Mouse (Mus musculus) kidney, postnatal 0 days (tissue): ENCODE data around the gene Scn8a. TPM values are rescaled to one million over a fixed set of nuclear protein-coding genes. Genes with fewer than 3 reads are reported as not detected.

Experiments used
- ATAC-seq: fragments of 200-750 bp; cut with Nextera tagmentation; replicated peaks from 2 replicates; pipeline ENCODE4 v1.8.0; 2017; ENCODE audit warnings: low read depth, moderate number of reproducible peaks, moderate TSS enrichment, moderate library complexity; ENCODE audit not compliant: low FRiP score
- DNase-seq: peaks from one replicate; pipeline ENCODE4 v3.0.0-alpha.2; 2016; ENCODE audit warnings: low spot score
- H3K27ac ChIP-seq: fragments of 300-500 bp; sonication (generic); 2 replicates; pipeline ENCODE4 v1.5.1; 2014; ENCODE audit warnings: mild to moderate bottlenecking
- H3K27me3 ChIP-seq: fragments of 300-500 bp; sonication (generic); 2 replicates; pipeline ENCODE4 v1.6.1; 2014; ENCODE audit warnings: low read length, mixed read lengths; ENCODE audit not compliant: insufficient read depth
- H3K36me3 ChIP-seq: fragments of 300-500 bp; sonication (generic); 2 replicates; pipeline ENCODE4 v1.6.1; 2014; ENCODE audit warnings: low read length, mixed read lengths; ENCODE audit not compliant: insufficient read depth
- H3K4me1 ChIP-seq: fragments of 300-500 bp; sonication (generic); replicated peaks from 2 replicates; pipeline ENCODE4 v1.6.1; 2014; ENCODE audit warnings: antibody characterized with exemption, low read length, mixed read lengths; ENCODE audit not compliant: insufficient read depth
- H3K4me2 ChIP-seq: fragments of 300-500 bp; sonication (generic); 2 replicates; pipeline ENCODE4 v1.6.1; 2014; ENCODE audit warnings: mild to moderate bottlenecking, low read length, moderate library complexity, mixed read lengths
- H3K4me3 ChIP-seq: fragments of 300-500 bp; sonication (generic); replicated peaks from 2 replicates; pipeline ENCODE4 v1.5.1; 2014; ENCODE audit warnings: low read depth, low read length
- H3K9ac ChIP-seq: fragments of 300-500 bp; sonication (generic); 2 replicates; pipeline ENCODE4 v1.6.1; 2014; ENCODE audit warnings: low read depth, low read length
- H3K9me3 ChIP-seq: fragments of 300-500 bp; sonication (generic); replicated peaks from 2 replicates; pipeline ENCODE4 v1.6.1; 2016; ENCODE audit warnings: low read length, inconsistent platforms, mixed read lengths
- CTCF ChIP-seq: IDR thresholded peaks from 2 replicates; pipeline ENCODE4 v1.5.1; 2016; ENCODE audit warnings: antibody characterized with exemption, low read depth, mild to moderate bottlenecking, moderate library complexity
- WGBS: fragments of 180-500 bp; shearing (Covaris S2); extraction: QIAGEN DNeasy Blood & Tissue Kit; methylation state at CpG from one replicate; pipeline ENCODE4 v1.1.7; 2014; 5-methylcytosine and 5-hydroxymethylcytosine counted together
- polyA plus RNA-seq: library from polyadenylated mRNA; unstranded; fragments of >200 nt; fragmentation: Nextera tagmentation; extraction: Ambion mirVana; gene quantifications from 2 replicates; pipeline ENCODE4 v1.2.1, GENCODE M21; 2015

The Scn8a gene
- polyA plus RNA-seq, 1 experiment from 2014 or later, result 5.9 TPM

DNA sequence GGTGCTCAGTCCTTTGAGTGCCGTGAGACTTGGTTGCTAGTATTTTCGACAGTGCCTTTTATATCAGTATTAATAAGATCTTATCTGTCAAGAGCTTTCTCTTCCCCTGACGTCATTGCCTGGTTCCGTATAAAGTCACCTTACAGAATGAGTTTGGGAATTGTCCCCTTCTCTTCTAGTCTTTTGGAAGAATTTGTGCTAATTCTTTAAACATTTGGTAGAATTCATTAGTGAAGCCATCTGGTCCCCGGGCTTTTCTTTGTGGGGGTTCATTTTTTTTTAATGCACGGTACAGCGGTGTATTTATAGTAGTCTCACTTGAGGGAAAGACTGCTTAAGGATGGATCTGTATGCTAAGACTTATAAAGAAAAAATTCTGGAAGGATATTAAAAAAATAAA lies 84.3 kb downstream of the Scn8a start:
- no peaks in the 10 kb centered on the region for H3K27me3 ChIP-seq
- DNase-seq (no peak), ATAC-seq (no peak)
- no peak overlapping the region for H3K4me3 ChIP-seq
- no peaks in the 10 kb centered on the region for H3K4me1 ChIP-seq
- no peaks in the 10 kb centered on the region for H3K9me3 ChIP-seq
- 78% methylated on average over 7 of the region's 7 CpGs for WGBS
- no peak for TF ChIP-seq CTCF
- H3K4me2 ChIP-seq, result no peak overlapping the region
- H3K9ac ChIP-seq, result no peak overlapping the region
- no peak overlapping the region for H3K27ac ChIP-seq
- no peaks in the 10 kb centered on the region for H3K36me3 ChIP-seq

DNA sequence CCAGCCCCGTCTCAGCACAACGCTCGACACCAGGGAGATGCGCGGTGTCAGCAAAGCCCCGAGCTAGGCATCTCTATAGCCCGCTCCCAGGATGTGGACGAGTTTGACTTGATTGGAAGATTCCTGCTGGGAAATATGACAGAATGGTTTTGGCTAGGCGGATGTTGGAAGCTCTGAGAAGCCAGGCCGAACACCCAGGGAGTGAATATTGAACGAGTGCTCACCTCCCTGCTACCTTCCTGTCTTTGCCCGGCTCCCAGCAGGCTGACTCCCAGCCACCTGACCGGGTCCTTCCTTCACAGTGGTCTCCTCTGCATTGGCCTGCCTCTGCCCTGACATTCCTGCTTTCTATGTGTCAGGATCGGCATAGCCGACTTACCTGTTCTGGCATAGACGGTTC lies 85.1 kb downstream of the Scn8a start:
- no peaks in the 10 kb centered on the region for H3K27me3 ChIP-seq
- ATAC-seq, result no peak
- H3K4me2 ChIP-seq, result no peak overlapping the region
- no peak overlapping the region for H3K4me3 ChIP-seq
- WGBS, result 79% methylated on average over 16 of the region's 16 CpGs
- H3K9me3 ChIP-seq, result no peaks in the 10 kb centered on the region
- H3K36me3 ChIP-seq, result no peaks in the 10 kb centered on the region
- no peak overlapping the region for H3K9ac ChIP-seq
- no peaks in the 10 kb centered on the region for H3K4me1 ChIP-seq
- H3K27ac ChIP-seq, result no peak overlapping the region
- DNase-seq, result no peak
- no peak for TF ChIP-seq CTCF

DNA sequence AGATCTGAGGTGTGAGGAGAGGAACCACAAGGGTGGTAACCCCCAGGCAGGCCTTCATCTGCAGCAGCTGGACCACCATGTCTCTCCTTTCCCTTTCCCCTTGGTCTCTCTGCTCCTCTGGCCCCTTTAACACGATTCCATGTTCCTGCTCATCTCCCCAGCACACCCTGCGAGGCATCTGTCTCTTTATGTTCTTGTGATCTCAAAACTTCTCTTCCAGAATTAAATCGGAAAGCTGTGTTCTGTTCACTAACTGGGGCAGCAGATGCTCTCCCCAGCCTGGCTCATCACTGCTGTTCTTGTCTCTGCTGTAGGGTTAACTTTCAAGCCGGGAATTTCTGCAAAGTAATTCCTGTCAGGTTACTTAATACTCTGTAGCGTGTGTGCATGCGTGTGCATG lies 91.3 kb downstream of the Scn8a start:
- no peak for DNase-seq

DNA sequence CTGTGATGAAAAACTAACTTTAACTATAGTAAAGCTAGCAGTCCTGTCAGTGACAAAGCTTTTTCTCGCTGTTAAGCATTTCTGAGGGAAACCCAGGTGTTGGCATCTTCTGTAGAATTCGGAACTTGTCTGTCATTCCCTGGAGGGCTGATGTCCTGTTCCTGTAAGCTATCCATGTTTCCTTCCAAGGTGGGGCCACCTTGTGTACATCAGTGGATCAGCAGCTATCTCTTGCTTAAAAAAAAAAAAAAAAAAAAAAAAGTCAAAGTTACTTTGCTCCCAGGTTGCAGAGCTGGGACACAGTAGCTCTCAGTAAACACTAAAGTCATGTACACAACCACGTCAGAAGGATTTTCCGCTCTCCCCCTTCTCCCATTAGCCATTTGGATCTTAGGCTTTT lies 91.9 kb downstream of the Scn8a start:
- no peak overlapping the region for H3K4me3 ChIP-seq

More for the DNA sequence above, 91.3 kb downstream of the Scn8a start:
- H3K9me3 ChIP-seq, result no peaks in the 10 kb centered on the region
- H3K9ac ChIP-seq, result no peak overlapping the region
- H3K4me3 ChIP-seq, result no peak overlapping the region
- H3K27ac ChIP-seq, result no peak overlapping the region
- ATAC-seq, result no peak
- WGBS, result 79% methylated on average over 6 of the region's 6 CpGs
- H3K4me2 ChIP-seq, result no peak overlapping the region
- TF ChIP-seq CTCF, result no peak
- no peaks in the 10 kb centered on the region for H3K4me1 ChIP-seq
- H3K27me3 ChIP-seq, result no peaks in the 10 kb centered on the region
- no peaks in the 10 kb centered on the region for H3K36me3 ChIP-seq

DNA sequence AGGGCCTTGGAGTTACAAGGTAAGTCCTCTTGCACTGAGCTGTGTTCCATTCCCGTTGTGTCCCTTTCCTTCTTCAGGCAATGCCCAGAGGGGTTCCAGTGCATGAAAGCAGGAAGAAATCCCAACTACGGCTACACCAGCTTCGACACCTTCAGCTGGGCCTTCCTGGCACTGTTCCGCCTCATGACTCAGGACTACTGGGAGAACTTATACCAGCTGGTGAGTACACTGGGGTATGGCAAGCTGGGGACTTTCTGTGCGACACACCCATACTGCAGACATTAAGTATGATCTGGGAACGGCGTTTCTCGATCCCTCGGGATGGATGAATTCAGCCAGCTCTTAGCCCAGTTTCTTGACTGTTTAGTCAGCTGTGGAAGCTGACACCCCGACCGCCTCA lies 101.8 kb downstream of the Scn8a start:
- H3K36me3 ChIP-seq, result no peaks in the 10 kb centered on the region
- H3K27me3 ChIP-seq, result no peaks in the 10 kb centered on the region
- WGBS, result 52% methylated on average over 11 of the region's 11 CpGs
- DNase-seq (no peak), ATAC-seq (no peak)
- H3K4me3 ChIP-seq, result no peak overlapping the region
- no peaks in the 10 kb centered on the region for H3K9me3 ChIP-seq
- H3K4me1 ChIP-seq, result no peaks in the 10 kb centered on the region
- H3K9ac ChIP-seq, result no peak overlapping the region
- H3K4me2 ChIP-seq, result no peak overlapping the region
- H3K27ac ChIP-seq, result no peak overlapping the region
- no peak for TF ChIP-seq CTCF

More for the DNA sequence above, 91.9 kb downstream of the Scn8a start:
- no peaks in the 10 kb centered on the region for H3K4me1 ChIP-seq
- H3K27ac ChIP-seq, result no peak overlapping the region
- no peak overlapping the region for H3K9ac ChIP-seq
- no peaks in the 10 kb centered on the region for H3K36me3 ChIP-seq
- no peaks in the 10 kb centered on the region for H3K27me3 ChIP-seq
- H3K4me2 ChIP-seq, result no peak overlapping the region
- DNase-seq, result no peak
- no peak for ATAC-seq
- no peaks in the 10 kb centered on the region for H3K9me3 ChIP-seq
- 60% methylated on average over 4 of the region's 4 CpGs for WGBS
- peak; percentile 44; the same call in 1 of the 2 replicates for TF ChIP-seq CTCF

DNA sequence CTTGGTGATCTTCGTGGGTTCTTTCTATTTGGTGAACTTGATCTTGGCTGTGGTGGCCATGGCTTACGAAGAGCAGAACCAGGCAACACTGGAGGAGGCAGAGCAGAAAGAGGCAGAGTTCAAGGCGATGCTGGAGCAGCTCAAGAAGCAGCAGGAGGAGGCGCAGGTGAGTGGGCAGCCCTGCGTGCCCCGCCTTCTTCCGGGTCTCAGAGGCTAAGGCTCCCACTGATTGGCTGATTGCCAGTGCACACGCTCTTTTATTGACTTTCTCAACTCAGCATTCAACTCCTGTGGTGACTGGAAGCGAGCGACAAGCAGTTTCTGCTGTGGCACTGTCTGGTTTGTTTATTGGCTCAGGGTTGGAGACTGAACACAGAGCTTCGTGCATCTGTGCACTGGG lies 103.1 kb downstream of the Scn8a start:
- H3K9ac ChIP-seq, result no peak overlapping the region
- no peaks in the 10 kb centered on the region for H3K27me3 ChIP-seq
- ATAC-seq, result no peak
- no peak overlapping the region for H3K4me3 ChIP-seq
- H3K36me3 ChIP-seq, result no peaks in the 10 kb centered on the region
- no peaks in the 10 kb centered on the region for H3K4me1 ChIP-seq
- H3K27ac ChIP-seq, result no peak overlapping the region
- no peaks in the 10 kb centered on the region for H3K9me3 ChIP-seq
- no peak overlapping the region for H3K4me2 ChIP-seq
- TF ChIP-seq CTCF, result no peak
- DNase-seq, result no peak
- WGBS, result 40% methylated on average over 11 of the region's 11 CpGs

DNA sequence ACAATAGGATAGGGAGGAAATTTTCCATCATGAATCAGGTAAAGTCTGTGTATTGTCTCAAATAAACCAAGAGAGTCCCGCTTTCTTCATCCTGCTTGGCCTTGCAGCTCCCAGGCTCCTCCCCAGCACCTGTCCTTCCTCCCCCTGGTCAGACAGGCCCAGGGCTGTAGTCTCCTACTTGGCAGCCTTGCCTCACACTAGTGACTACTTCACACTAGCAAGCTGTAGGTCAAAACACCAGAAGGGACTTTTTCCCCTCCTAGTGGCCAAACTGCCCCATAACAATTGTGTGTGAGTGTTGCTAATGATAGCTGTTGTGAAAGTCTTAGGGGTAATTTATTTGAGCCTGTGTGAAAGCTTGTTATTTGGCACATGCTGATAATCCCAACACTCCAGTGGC lies 105.0 kb downstream of the Scn8a start:
- Histone ChIP-seq H3K9me3 (no peaks in the 10 kb centered on the region), H3K27ac (no peak overlapping the region), H3K36me3 (no peaks in the 10 kb centered on the region), H3K4me3 (no peak overlapping the region), H3K4me1 (no peaks in the 10 kb centered on the region), H3K9ac (no peak overlapping the region), H3K4me2 (no peak overlapping the region), H3K27me3 (no peaks in the 10 kb centered on the region)
- 67% methylated on average over 1 of the region's 1 CpGs for WGBS
- ATAC-seq, result no peak
- DNase-seq, result peak; percentile 32
- TF ChIP-seq CTCF, result peak; percentile 68
